Mouse (Mus musculus) spleen, postnatal 4 days (tissue): ENCODE measurements at regions not wholly inside any gene's neighbourhood (a gene's known extent, or its start where the extent isn't known, plus 50 kb on each side); places are given as distances from the start of the nearest gene placed in this dataset.
A peak's percentile ranks its signal among the peaks of the same experiment; 100 is the strongest.

Experiments
- DNase-seq, 2 experiments: peaks; one replicate each; pipeline ENCODE4 v3.0.0; 2022; ENCODE audit warnings: low spot score in 2 of 2

GRCm38 (mm10) chr9:116366193-116366592 lies 191.0 kb upstream of the Tgfbr2 start:
- DNase-seq, result peak; percentile 42 to 69

DNA sequence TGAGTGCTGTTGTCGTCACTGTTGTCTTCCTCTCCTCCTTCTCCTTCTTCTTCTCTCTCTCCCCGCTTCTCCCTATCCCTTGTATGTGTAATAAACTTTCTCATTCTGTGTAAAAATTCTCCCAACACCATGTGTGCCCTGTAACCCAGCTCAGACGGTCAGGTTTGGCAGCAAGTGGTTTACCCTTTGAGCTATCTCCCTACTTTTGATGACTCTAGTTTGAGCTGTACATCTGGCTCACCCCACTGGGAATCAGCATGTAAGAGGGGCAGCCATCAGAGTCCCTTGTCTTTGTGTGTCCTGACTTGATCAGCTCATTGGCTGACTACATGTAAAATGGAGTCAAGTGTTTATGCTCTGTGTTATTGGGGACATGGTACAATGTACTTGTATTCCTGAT lies 190.5 kb upstream of the Tgfbr2 start:
- DNase-seq, result no peak

DNA sequence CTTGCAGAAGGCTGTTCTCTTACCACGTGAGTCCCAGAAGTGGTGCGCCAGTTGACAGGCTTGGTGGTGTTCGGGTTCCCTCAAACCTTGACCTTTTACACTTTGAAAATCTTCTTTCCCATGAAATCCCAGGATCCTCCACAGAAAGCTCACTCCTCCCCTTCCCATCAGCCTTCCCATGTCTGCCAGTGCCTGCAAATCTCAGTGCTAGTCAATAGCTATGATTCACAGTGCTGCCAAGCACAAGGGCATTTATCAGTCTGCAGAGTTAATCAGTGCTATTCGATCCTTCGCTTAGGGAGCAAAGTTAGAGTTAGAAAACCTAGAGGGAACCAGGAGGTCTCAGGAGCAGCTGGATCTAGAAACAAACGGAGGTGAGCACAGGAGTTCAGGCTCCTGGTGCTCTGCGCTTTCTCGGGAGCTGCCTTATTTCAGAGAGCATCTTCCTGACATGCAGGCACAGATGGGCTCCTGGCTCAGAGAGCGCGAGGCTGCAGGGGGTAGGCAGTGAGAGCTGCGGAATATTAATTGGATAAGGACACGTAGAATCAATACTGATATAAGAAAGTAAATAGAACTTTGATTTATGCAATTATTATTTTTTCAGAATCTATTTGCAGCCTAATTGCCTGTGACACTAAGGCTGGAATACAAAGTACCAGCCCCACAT lies 190.0 kb upstream of the Tgfbr2 start:
- no peak for DNase-seq

GRCm38 (mm10) chr9:116361092-116361491 lies 185.9 kb upstream of the Tgfbr2 start:
- no peak for DNase-seq

DNA sequence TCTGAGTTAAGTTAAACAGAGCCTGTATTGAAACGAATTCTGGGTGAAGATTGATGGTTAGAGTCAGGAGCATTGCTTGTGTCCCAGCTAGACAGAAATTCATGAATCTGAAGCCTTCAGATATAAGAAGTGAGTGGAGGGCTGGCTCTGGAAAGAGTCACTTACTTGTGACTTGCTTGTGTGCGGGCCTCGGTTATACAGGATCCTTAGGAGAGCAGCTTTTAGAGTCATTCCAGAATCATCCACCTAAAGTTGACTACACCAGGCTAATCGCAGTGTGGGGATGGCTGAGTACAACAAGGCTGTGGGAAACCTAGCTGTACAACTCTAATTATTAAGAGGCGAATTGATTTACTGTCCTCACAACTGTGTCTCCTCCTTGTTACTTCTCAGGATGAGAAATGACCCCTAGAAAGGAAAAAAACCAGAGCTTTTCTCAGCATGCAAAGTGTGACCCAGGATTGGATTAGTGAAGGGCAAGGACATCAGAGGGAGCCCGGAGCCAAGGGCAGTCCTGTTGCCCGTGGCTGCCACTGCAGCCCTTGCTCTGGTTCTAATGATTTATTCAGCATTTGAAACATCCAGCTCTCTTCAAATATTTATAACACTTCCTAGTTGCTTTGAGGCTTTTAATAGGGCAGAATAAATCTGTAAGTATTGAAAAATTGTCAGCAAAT lies 179.0 kb upstream of the Tgfbr2 start:
- DNase-seq, result no peak

- DNase-seq, result no peak
These were observed 177.8 kb upstream of the Tgfbr2 start for GRCm38 (mm10) chr9:116352801-116353494.

- no peak for DNase-seq
These were observed 175.8 kb upstream of the Tgfbr2 start for GRCm38 (mm10) chr9:116350804-116351547.

DNA sequence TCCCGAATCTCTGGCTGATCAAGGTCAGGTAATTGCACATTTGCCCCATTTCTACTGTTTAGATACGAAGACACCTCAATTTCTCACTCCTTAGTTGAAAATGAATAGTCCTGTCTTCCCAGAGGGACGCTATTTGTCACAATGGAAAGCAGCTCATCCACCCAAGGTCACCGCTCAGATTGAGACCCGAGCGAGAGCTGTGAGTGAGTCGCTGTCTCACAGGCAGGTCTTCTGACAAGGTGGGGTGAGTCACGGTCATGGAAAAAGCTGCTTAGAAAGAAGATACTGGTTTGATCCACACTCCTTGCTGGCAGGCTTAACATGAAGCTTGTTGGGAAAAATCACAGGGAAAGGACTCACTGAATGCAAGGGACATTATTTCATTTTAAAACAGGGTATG lies 171.9 kb upstream of the Tgfbr2 start:
- DNase-seq, result no peak

DNA sequence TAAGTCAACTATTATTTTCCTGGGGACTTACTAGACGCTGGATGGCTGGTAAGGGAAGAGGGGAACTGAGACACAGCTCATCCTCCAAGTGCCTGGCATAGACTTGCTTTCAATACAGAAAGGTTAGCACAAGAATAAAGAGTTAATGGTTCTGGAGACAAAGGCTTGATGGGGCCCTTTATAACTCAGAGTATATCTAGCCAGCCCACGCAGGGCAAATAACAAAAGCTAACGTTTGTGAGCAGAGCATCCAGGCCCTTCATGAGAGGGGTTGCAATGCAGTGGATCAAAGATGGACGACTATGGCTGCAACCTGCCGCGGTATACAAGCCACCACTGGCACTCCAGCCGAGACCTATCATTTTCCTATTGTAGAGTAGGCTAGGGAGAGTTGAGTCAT lies 171.3 kb upstream of the Tgfbr2 start:
- no peak for DNase-seq

- DNase-seq, result no peak
These were observed 167.9 kb upstream of the Tgfbr2 start for GRCm38 (mm10) chr9:116343086-116343481.

GRCm38 (mm10) chr9:116342446-116343085 lies 167.4 kb upstream of the Tgfbr2 start:
- DNase-seq, result no peak

- DNase-seq, result no peak
These were observed 166.8 kb upstream of the Tgfbr2 start for GRCm38 (mm10) chr9:116342009-116342408.

DNA sequence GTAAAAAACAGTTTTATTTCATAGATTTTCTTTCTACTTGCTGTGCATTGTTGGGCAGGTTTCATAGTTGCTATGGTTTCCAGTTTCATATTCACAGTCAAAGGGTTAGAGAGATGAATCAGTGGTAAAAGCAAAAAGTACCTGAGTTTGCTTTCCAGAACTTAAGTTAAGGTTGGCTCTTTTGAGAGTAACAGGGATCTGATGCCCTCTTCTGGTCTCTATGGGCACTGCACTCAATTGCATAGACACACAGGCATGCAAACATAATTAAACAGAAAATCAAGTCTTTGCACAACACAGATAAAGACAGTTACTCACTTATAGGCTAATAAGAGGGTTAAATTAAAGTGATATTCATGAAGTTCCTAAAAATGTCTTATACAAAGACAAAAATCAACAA lies 165.8 kb upstream of the Tgfbr2 start:
- no peak for DNase-seq

- no peak for DNase-seq
These were observed 163.6 kb upstream of the Tgfbr2 start for GRCm38 (mm10) chr9:116338729-116339100.

DNA sequence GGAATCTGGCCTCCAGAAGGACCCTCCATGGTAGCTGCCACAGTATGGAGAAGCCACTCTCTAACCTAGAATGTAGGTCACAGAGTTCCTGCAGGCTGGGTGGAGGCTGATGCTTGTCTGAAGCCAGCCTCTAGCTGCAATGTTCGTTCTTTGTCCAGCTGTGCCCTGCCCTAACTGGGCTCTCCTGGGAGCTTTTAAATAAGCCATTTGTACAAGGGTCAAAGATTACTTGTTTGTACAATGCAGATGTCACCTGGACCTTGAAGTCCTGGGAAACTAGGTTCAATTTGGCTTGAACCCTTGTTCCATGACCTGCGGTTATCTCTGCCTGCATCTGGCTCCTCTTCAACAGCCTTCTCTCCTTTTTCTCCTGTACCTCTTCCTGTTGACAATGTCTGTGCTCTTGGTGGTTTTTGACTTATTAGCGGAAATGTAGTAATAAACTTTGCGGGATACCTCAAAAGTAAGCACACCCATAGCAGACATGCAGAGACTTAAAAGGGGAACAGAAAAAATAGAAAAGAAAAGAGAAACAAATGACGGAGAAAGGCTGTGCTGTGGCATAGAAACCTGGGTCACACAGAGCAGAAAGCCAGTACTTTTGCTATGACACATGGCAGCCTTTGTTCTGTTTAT lies 163.1 kb upstream of the Tgfbr2 start:
- DNase-seq, result no peak

DNA sequence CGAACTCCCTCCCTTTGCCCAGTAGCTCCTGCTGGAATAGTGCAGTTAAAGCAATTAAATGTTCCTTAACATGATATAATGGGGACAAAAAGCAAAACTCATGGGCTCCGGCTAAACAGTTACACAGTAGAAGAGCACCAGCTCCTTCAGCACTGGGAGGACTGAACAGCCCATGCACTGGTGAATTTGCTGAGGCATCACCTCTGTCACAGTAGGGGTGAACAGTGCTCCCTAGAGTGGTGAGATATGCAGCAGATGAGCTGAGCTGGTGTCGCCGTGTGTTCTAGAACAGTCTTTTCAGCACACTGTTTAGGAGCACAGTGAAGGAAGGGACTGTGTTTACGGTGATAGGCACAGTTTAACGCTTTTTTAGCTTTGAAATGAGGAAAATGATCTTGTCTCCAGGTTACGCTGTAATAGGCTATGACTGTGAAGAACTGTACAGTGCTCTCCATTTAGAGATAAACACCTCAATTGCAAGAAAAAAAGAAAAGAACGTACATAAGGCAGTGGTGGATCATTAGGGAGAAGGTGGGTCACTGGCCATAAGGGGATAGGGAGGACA lies 162.4 kb upstream of the Tgfbr2 start:
- no peak for DNase-seq

- DNase-seq, result no peak
These were observed 160.7 kb upstream of the Tgfbr2 start for GRCm38 (mm10) chr9:116335561-116336478.

DNA sequence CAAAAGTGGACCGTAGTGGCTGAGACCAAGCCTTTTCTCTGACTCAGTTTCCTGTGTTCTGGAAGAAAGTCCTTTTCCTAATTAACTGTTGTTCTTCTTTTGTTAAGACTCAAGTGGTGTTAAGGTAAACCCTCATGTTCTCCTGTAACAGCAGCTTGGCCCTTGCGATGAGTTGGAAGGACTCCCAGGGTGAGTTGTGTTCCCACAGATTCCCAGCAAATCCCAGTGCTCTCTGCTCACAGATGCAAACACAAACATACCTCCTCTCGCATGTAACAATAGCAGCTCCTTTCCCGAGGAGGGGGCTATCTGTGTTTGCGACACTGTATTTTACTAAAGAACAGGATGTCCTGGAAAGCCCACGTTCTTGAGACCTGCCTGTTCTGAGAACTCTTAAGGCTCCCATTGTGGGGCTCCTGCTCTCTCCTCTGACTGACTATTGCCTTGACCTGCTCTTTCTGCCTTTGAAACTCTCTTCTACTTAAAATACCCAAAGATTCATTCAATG lies 158.8 kb upstream of the Tgfbr2 start:
- no peak for DNase-seq

DNA sequence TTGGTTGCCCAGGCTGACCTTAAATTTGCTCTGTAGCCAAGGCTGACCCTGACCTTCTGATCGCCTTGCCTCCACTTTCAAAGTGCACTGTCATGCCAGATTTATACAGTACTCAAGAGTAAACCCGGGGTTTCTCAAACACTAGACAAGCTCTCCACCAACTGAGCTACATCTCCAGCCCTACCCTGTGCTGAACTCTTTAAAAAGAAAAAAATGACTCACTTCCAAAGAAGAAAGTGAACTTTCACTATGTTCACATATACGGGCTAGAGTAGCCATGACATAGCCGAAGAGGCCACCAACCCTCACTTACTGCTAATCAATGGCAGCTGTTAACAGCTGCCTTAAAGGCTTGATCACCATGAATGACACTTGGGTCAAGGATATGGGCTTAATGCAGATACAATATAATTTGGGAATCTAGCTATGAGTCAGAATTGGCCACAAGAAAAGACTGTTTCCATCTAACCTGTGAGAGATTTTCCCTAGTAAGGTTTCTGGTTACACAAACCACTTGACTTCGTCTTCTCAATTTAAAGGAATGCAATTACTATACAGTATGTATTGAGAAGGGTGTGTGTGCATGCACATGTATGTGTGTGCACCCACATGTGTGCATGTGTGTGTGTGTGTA lies 157.4 kb upstream of the Tgfbr2 start:
- no peak for DNase-seq
